Comparison of ENCODE assay signal across 10 mouse cellular contexts in the genomic region with DNA sequence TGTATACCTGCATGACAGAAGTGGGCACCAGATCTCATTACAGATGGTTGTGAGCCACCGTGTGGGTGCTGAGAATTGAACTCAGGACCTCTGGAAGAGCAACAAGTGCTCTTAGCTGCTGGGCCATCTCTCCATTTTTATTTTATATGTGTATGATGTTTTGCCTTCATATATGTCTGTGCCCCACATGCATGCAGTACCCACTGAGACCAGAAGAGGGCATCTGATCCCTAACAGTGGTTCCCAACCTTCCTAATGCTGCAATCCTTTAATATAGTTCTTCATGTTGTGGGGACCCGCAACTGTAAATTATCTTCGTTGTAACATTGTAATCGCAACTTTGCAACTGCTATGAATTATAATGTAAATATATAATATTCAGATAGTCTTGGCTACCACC. TPM values are rescaled to one million over a fixed set of nuclear protein-coding genes. Genes with fewer than 3 reads are reported as not detected.
DNase-seq lines count a peak whose midpoint lies in the region; ATAC-seq and TF ChIP-seq lines count a peak whose summit lies in the region.
"Had no signal": no experiment of that assay in that cellular context is flagged by ENCODE, and none has a peak within 500 bp of the region (broad histone marks: within the 10 kb centered on the region; RNA-seq: fewer than 3 reads in every experiment).

No protein-coding gene starts in this region.

- WGBS in heart, embryonic 10.5 days: 22% methylated on average over 4 of the region's 4 CpGs
- WGBS in thymus, adult 2 months: 23% methylated on average over 4 of the region's 4 CpGs
- 29% methylated on average over 4 of the region's 4 CpGs for WGBS in neural tube, embryonic 13.5 days

- no peak for ATAC-seq in neural tube, embryonic 13.5 days (ENCODE audit: low read depth)

- no peak for TF ChIP-seq POLR2A in thymus, adult 2 months (IDR thresholded peaks at IDR 0.05; ENCODE audit: control insufficient read depth, extremely low read depth, insufficient read depth, low read length, poor library complexity)
- no peak for TF ChIP-seq POLR2A in cortical plate, adult 2 months (IDR thresholded peaks at IDR 0.05; ENCODE audit: extremely low read depth, insufficient read depth, low read length)

- H3K4me3 ChIP-seq in heart, embryonic 10.5 days: no peak overlapping the region
- H3K4me3 ChIP-seq in thymus, adult 2 months (ENCODE audit: control insufficient read depth, insufficient read depth, low read length): no peak overlapping the region
- H3K4me3 ChIP-seq in cortical plate, adult 2 months (ENCODE audit: insufficient read depth, low read length): no peak overlapping the region
- no peak overlapping the region for H3K4me3 ChIP-seq in neural tube, embryonic 13.5 days
- H3K4me3 ChIP-seq: midbrain, embryonic 12.5 days had no signal

- H3K4me2 ChIP-seq in neural tube, embryonic 13.5 days: peak overlapping the region; percentile 77; the same call in 1 of the 2 replicates
- H3K4me2 ChIP-seq: midbrain, embryonic 12.5 days had no signal

- peaks cover 9% of the 10 kb centered on the region for H3K4me1 ChIP-seq in heart, embryonic 10.5 days
- H3K4me1 ChIP-seq in thymus, adult 2 months (replicated peaks; ENCODE audit: control insufficient read depth, insufficient read depth, low read length): peaks cover 6% of the 10 kb centered on the region
- no peaks in the 10 kb centered on the region for H3K4me1 ChIP-seq in cortical plate, adult 2 months (ENCODE audit: control insufficient read depth, insufficient read depth, low read length)
- peaks cover 26% of the 10 kb centered on the region for H3K4me1 ChIP-seq in neural tube, embryonic 13.5 days (replicated peaks)

- H3K9me3 ChIP-seq in heart, embryonic 10.5 days: no peaks in the 10 kb centered on the region
- no peaks in the 10 kb centered on the region for H3K9me3 ChIP-seq in neural tube, embryonic 13.5 days
- H3K9me3 ChIP-seq: midbrain, embryonic 12.5 days had no signal

- H3K36me3 ChIP-seq in heart, embryonic 10.5 days: no peaks in the 10 kb centered on the region
- H3K36me3 ChIP-seq in thymus, adult 2 months (ENCODE audit: control insufficient read depth, insufficient read depth, low read length): no peaks in the 10 kb centered on the region
- peaks cover 32% of the 10 kb centered on the region for H3K36me3 ChIP-seq in neural tube, embryonic 13.5 days

- intact Hi-C loops in heart, postnatal 10 days (cut with DNase I): loop anchor here (1.0 to 5.0 kb wide), 2 partner anchors 16 to 107 kb away; partner anchors contain the start of gene Eml2
- intact Hi-C loops in left cerebral cortex, postnatal 4 days (cut with DNase I): loop anchor here (10.0 kb wide), 1 partner anchor 50 kb away; no protein-coding TSS in a partner anchor

- peak; percentile 54 to 76 for DNase-seq in heart, postnatal 10 days
- no peak for DNase-seq in heart, embryonic 10.5 days (ENCODE audit: low spot score)
- peak; percentile 61 for DNase-seq in thymus, adult 2 months
- DNase-seq in thymus, adult 18-20 months: no peak
- peak; percentile 75 for DNase-seq in left cerebral cortex, postnatal 4 days
- no peak for DNase-seq in ovary, postnatal 14 days (ENCODE audit: low spot score)

- H3K9ac ChIP-seq in neural tube, embryonic 13.5 days: no peak overlapping the region
- H3K9ac ChIP-seq: midbrain, embryonic 12.5 days had no signal

- no peak overlapping the region for H3K27ac ChIP-seq in heart, embryonic 10.5 days
- no peak overlapping the region for H3K27ac ChIP-seq in thymus, adult 2 months (ENCODE audit: control insufficient read depth, insufficient read depth, low read length)
- no peak overlapping the region for H3K27ac ChIP-seq in cortical plate, adult 2 months (ENCODE audit: insufficient read depth, low read length)
- no peak overlapping the region for H3K27ac ChIP-seq in neural tube, embryonic 13.5 days (replicated peaks)
- H3K27ac ChIP-seq: midbrain, embryonic 12.5 days had no signal

- H3K27me3 ChIP-seq in heart, embryonic 10.5 days (ENCODE audit: insufficient read depth, poor library complexity, severe bottlenecking): peaks cover 41% of the 10 kb centered on the region
- peaks cover 13% of the 10 kb centered on the region for H3K27me3 ChIP-seq in thymus, adult 2 months (ENCODE audit: control insufficient read depth, insufficient read depth, low read length)
- peaks cover 20% of the 10 kb centered on the region for H3K27me3 ChIP-seq in neural tube, embryonic 13.5 days

- TF ChIP-seq CTCF in thymus, adult 2 months (IDR thresholded peaks at IDR 0.05; ENCODE audit: borderline replicate concordance, control insufficient read depth, extremely low read depth, insufficient read depth, low read length, poor library complexity): no peak
- peak; percentile 63 for TF ChIP-seq CTCF in cortical plate, adult 2 months (IDR thresholded peaks at IDR 0.05; ENCODE audit: extremely low read depth, insufficient read depth, low read length)

RNA-seq across cellular contexts. Expression of gene Rtn2, which starts 2.3 kb away (rescaled TPM):
- 10 to 100 TPM; 67.9 to 82.8 TPM for total RNA-seq in heart, postnatal 10 days (2021)
- polyA plus RNA-seq in heart, embryonic 10.5 days (2016; fragmentation: Nextera tagmentation; extraction: Ambion mirVana): 22.4 and 26.0 TPM in 2 replicates
- 3.0 and 19.9 TPM in 2 replicates for polyA plus RNA-seq in thymus, adult 2 months (2012; rRNA removed)
- polyA plus RNA-seq in cortical plate, adult 2 months (2012; rRNA removed): 140 TPM in 2 replicates
- total RNA-seq in left cerebral cortex, postnatal 4 days (2021): 100 to 1,000 TPM; 154 to 161 TPM
- polyA plus RNA-seq in neural tube, embryonic 13.5 days (2015; fragmentation: Nextera tagmentation; extraction: Ambion mirVana): 103 and 117 TPM in 2 replicates

RNA-seq across cellular contexts. Expression of gene Ppm1n, which starts 4.9 kb away (rescaled TPM):
- under 1 TPM in 1 of 2 experiments, not detected in 1; 0.67 TPM for total RNA-seq in heart, postnatal 10 days (2021)
- polyA plus RNA-seq in heart, embryonic 10.5 days (2016; fragmentation: Nextera tagmentation; extraction: Ambion mirVana): 0.13 TPM in 1 of 2 replicates, not detected in the other
- polyA plus RNA-seq in thymus, adult 2 months (2012; rRNA removed): 0.57 and 0.63 TPM in 2 replicates
- polyA plus RNA-seq in cortical plate, adult 2 months (2012; rRNA removed): 0.21 and 0.23 TPM in 2 replicates
- total RNA-seq in left cerebral cortex, postnatal 4 days (2021): under 1 TPM; 0.60 to 0.64 TPM
- polyA plus RNA-seq in neural tube, embryonic 13.5 days (2015; fragmentation: Nextera tagmentation; extraction: Ambion mirVana): 0.41 and 0.59 TPM in 2 replicates
- total RNA-seq: heart, postnatal 36 days had no signal

RNA-seq across cellular contexts. Expression of gene Vasp, which starts 13.1 kb away (rescaled TPM):
- 10 to 100 TPM; 84.0 to 98.6 TPM for total RNA-seq in heart, postnatal 10 days (2021)
- polyA plus RNA-seq in heart, embryonic 10.5 days (2016; fragmentation: Nextera tagmentation; extraction: Ambion mirVana): 99.0 and 112 TPM in 2 replicates
- 325 and 327 TPM in 2 replicates for polyA plus RNA-seq in thymus, adult 2 months (2012; rRNA removed)
- polyA plus RNA-seq in cortical plate, adult 2 months (2012; rRNA removed): 15.3 and 16.5 TPM in 2 replicates
- total RNA-seq in left cerebral cortex, postnatal 4 days (2021): 10 to 100 TPM; 45.3 to 46.6 TPM
- polyA plus RNA-seq in neural tube, embryonic 13.5 days (2015; fragmentation: Nextera tagmentation; extraction: Ambion mirVana): 41.2 and 46.3 TPM in 2 replicates

RNA-seq across cellular contexts. Expression of gene Fosb, which starts 25.1 kb away (rescaled TPM):
- under 1 TPM; 0.48 to 0.60 TPM for total RNA-seq in heart, postnatal 10 days (2021)
- 0.24 and 0.27 TPM in 2 replicates for polyA plus RNA-seq in heart, embryonic 10.5 days (2016; fragmentation: Nextera tagmentation; extraction: Ambion mirVana)
- polyA plus RNA-seq in thymus, adult 2 months (2012; rRNA removed): 1.8 and 1.9 TPM in 2 replicates
- 5.1 and 7.1 TPM in 2 replicates for polyA plus RNA-seq in cortical plate, adult 2 months (2012; rRNA removed)
- total RNA-seq in left cerebral cortex, postnatal 4 days (2021): 1 to 10 TPM; 1.2 to 1.3 TPM
- polyA plus RNA-seq in neural tube, embryonic 13.5 days (2015; fragmentation: Nextera tagmentation; extraction: Ambion mirVana): 0.06 and 0.19 TPM in 2 replicates

RNA-seq across cellular contexts. Expression of gene Opa3, which starts 56.6 kb away (rescaled TPM):
- 10 to 100 TPM; 53.4 to 57.7 TPM for total RNA-seq in heart, postnatal 10 days (2021)
- 46.8 and 47.9 TPM in 2 replicates for polyA plus RNA-seq in heart, embryonic 10.5 days (2016; fragmentation: Nextera tagmentation; extraction: Ambion mirVana)
- polyA plus RNA-seq in thymus, adult 2 months (2012; rRNA removed): 46.5 and 46.7 TPM in 2 replicates
- polyA plus RNA-seq in cortical plate, adult 2 months (2012; rRNA removed): 41.0 and 41.5 TPM in 2 replicates
- total RNA-seq in left cerebral cortex, postnatal 4 days (2021): 10 to 100 TPM; 33.8 to 35.0 TPM
- polyA plus RNA-seq in neural tube, embryonic 13.5 days (2015; fragmentation: Nextera tagmentation; extraction: Ambion mirVana): 38.7 and 39.9 TPM in 2 replicates

Comparison
In these comparisons a context has a peak if more than half of its experiments do, and no peak if none do; other contexts are left out.
1. DNase-seq: peak in heart, postnatal 10 days (2 of 2), thymus, adult 2 months (single experiment) and left cerebral cortex, postnatal 4 days (single experiment); none in heart, embryonic 10.5 days (single experiment), thymus, adult 18-20 months (0 of 2) and ovary, postnatal 14 days (single experiment).